Mouse (Mus musculus) kidney, adult 2 months (tissue): ENCODE data around the gene Strap.

ENCODE experiments used
- CTCF ChIP-seq: fragments of 200-500 bp; conservative IDR thresholded peaks from 2 replicates; pipeline ENCODE4 v1.5.1; 2011; ENCODE audit warnings: low read depth, mild to moderate bottlenecking, control low read depth, low read length, moderate library complexity, mixed read lengths; ENCODE audit not compliant: insufficient read depth, insufficient read length
- POLR2A ChIP-seq: fragments of 200-500 bp; IDR thresholded peaks from one replicate; pipeline ENCODE4 v1.6.1; 2011; ENCODE audit warnings: low read depth, low read length, control low read depth

- TF ChIP-seq CTCF (no peak), POLR2A (no peak)
Measured at GRCm38 (mm10) chr6:137699434-137699833, 35.4 kb upstream of the Strap start.
